Mouse (Mus musculus) cortical plate, adult 2 months (tissue): ENCODE data around the gene Rps17.

Source experiments
- CTCF ChIP-seq: fragments of 200-500 bp; IDR thresholded peaks from 2 replicates; pipeline ENCODE4 v1.5.1; 2011; ENCODE audit warnings: mild to moderate bottlenecking, control low read depth, low read length; ENCODE audit not compliant: insufficient read depth; ENCODE audit errors: extremely low read depth
- POLR2A ChIP-seq: fragments of 200-500 bp; IDR thresholded peaks from 2 replicates; pipeline ENCODE4 v1.6.1; 2011; ENCODE audit warnings: mild to moderate bottlenecking, low read length, control low read depth; ENCODE audit not compliant: insufficient read depth; ENCODE audit errors: extremely low read depth

DNA sequence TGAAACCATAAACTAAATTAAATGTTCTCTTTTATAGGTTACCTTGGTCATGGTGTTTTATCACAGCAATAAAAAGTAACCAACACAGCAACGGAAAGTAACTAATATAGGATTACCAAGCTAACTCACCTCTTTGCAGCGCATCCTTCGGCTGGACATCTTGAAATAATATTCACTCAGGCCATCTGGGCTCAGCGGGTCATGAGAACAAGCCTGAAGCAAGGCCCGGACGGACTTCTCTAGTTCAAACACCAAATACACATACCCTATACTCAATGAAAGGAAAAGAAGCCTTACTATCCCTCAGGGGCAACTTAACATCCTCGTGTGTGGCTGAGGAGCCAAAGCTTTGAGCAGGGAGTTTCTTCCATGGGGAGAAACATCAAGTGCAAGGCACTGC is 10.7 kb upstream of the Rps17 start:
- TF ChIP-seq CTCF (no peak), POLR2A (no peak)
